In genomic region chr5:125407910-125408575, GRCm38 (mm10) we compare ENCODE assay signal across 10 mouse cellular contexts. TPM values are rescaled to one million over a fixed set of nuclear protein-coding genes. Genes with fewer than 3 reads are reported as not detected.
DNase-seq lines count a peak whose midpoint lies in the region; ATAC-seq and TF ChIP-seq lines count a peak whose summit lies in the region.
"Had no signal": no experiment of that assay in that cellular context is flagged by ENCODE, and none has a peak within 500 bp of the region (broad histone marks: within the 10 kb centered on the region; RNA-seq: fewer than 3 reads in every experiment).

No protein-coding gene starts in this region.

- DNase-seq in cerebellum, adult 8-10 months, result peak; percentile 29
- no peak for DNase-seq in cerebellum, postnatal 14 days
- DNase-seq in adrenal gland, adult 8-10 months, result no peak
- no peak for DNase-seq in left cerebral cortex, adult 2 months (ENCODE audit: extremely low spot score in 1 of 2, low spot score in 2 of 2)

- H3K27ac ChIP-seq in intestine, embryonic 15.5 days, result no peak overlapping the region
- H3K27ac ChIP-seq in intestine, embryonic 16.5 days (ENCODE audit: low read length), result no peak overlapping the region
- H3K27ac ChIP-seq in bone marrow macrophage, adult 2 months (ENCODE audit: insufficient read depth, low read depth, low read length), result peak overlapping the region; percentile 69
- H3K27ac ChIP-seq in liver, embryonic 12.5 days, result peak overlapping the region; percentile 75
- H3K27ac ChIP-seq in left cerebral cortex, adult 2 months, result no peak overlapping the region
- H3K27ac ChIP-seq: lung, embryonic 15.5 days had no signal

- no peaks in the 10 kb centered on the region for H3K27me3 ChIP-seq in intestine, embryonic 15.5 days (replicated peaks)
- H3K27me3 ChIP-seq in intestine, embryonic 16.5 days (replicated peaks; ENCODE audit: control insufficient read depth, insufficient read depth, low read length), result no peaks in the 10 kb centered on the region
- H3K27me3 ChIP-seq in liver, embryonic 12.5 days (replicated peaks), result peaks cover 2% of the 10 kb centered on the region
- H3K27me3 ChIP-seq: lung, embryonic 15.5 days had no signal

- no peaks in the 10 kb centered on the region for H3K36me3 ChIP-seq in intestine, embryonic 15.5 days
- H3K36me3 ChIP-seq in intestine, embryonic 16.5 days (ENCODE audit: control insufficient read depth, insufficient read depth, low read length), result no peaks in the 10 kb centered on the region
- H3K36me3 ChIP-seq in liver, embryonic 12.5 days, result peaks cover 2% of the 10 kb centered on the region; the same call in 1 of the 2 replicates
- H3K36me3 ChIP-seq: lung, embryonic 15.5 days had no signal

- peaks cover 14% of the 10 kb centered on the region for H3K4me1 ChIP-seq in intestine, embryonic 15.5 days (replicated peaks)
- peaks cover 18% of the 10 kb centered on the region for H3K4me1 ChIP-seq in intestine, embryonic 16.5 days (ENCODE audit: control insufficient read depth, insufficient read depth, low read length)
- H3K4me1 ChIP-seq in bone marrow macrophage, adult 2 months (ENCODE audit: control insufficient read depth, insufficient read depth, low read length), result peaks cover 19% of the 10 kb centered on the region
- peaks cover 53% of the 10 kb centered on the region for H3K4me1 ChIP-seq in liver, embryonic 12.5 days

- ATAC-seq in intestine, embryonic 15.5 days, result no peak
- no peak for ATAC-seq in intestine, embryonic 16.5 days
- no peak for ATAC-seq in liver, embryonic 12.5 days

- intact Hi-C loops in left cerebral cortex, adult 2 months (cut with DNase I), result no loop called here

- H3K4me3 ChIP-seq in intestine, embryonic 15.5 days (replicated peaks), result no peak overlapping the region
- H3K4me3 ChIP-seq in intestine, embryonic 16.5 days (ENCODE audit: low read length), result no peak overlapping the region
- peak overlapping the region; percentile 0; the same call in 1 of the 2 replicates for H3K4me3 ChIP-seq in bone marrow macrophage, adult 2 months (ENCODE audit: insufficient read depth, low read length)
- peak overlapping the region; percentile 56 for H3K4me3 ChIP-seq in liver, embryonic 12.5 days
- H3K4me3 ChIP-seq in left cerebral cortex, adult 2 months, result no peak overlapping the region

- TF ChIP-seq POLR2A in bone marrow macrophage, adult 2 months (IDR thresholded peaks at IDR 0.05; ENCODE audit: borderline replicate concordance, low read depth, low read length), result no peak

- no peak overlapping the region for H3K9ac ChIP-seq in intestine, embryonic 15.5 days
- no peak overlapping the region for H3K9ac ChIP-seq in intestine, embryonic 16.5 days (ENCODE audit: low read depth, low read length)
- no peak overlapping the region for H3K9ac ChIP-seq in liver, embryonic 12.5 days
- H3K9ac ChIP-seq: lung, embryonic 15.5 days had no signal

- WGBS in intestine, embryonic 15.5 days, result 68% methylated on average over 14 of the region's 14 CpGs
- WGBS in intestine, embryonic 16.5 days, result 68% methylated on average over 14 of the region's 14 CpGs
- WGBS in liver, embryonic 12.5 days (ENCODE audit: insufficient replicate concordance), result 39% methylated on average over 14 of the region's 14 CpGs

- no peaks in the 10 kb centered on the region for H3K9me3 ChIP-seq in intestine, embryonic 15.5 days
- H3K9me3 ChIP-seq in intestine, embryonic 16.5 days (ENCODE audit: control insufficient read depth, low read length), result no peaks in the 10 kb centered on the region
- no peaks in the 10 kb centered on the region for H3K9me3 ChIP-seq in liver, embryonic 12.5 days (replicated peaks)
- H3K9me3 ChIP-seq: lung, embryonic 15.5 days had no signal

- 0 out of 2 replicates have a peak overlapping the region, but pooled peaks have one; percentile 3 for H3K4me2 ChIP-seq in intestine, embryonic 15.5 days (replicated peaks)
- no peak overlapping the region for H3K4me2 ChIP-seq in intestine, embryonic 16.5 days (ENCODE audit: low read depth, low read length)
- peak overlapping the region; percentile 89 for H3K4me2 ChIP-seq in liver, embryonic 12.5 days

- TF ChIP-seq CTCF in bone marrow macrophage, adult 2 months (IDR thresholded peaks at IDR 0.05; ENCODE audit: low read depth, low read length), result no peak
- TF ChIP-seq CTCF in left cerebral cortex, adult 2 months (IDR thresholded peaks at IDR 0.05), result no peak

RNA-seq across cellular contexts. Expression of gene Ubc, which starts 18.0 kb away (rescaled TPM):
- 875 and 888 TPM in 2 replicates for polyA plus RNA-seq in intestine, embryonic 15.5 days (2015; fragmentation: Nextera tagmentation; extraction: Ambion mirVana)
- polyA plus RNA-seq in intestine, embryonic 16.5 days (2015; fragmentation: Nextera tagmentation; extraction: Ambion mirVana), result 897 and 920 TPM in 2 replicates
- 808 and 810 TPM in 2 replicates for polyA plus RNA-seq in bone marrow macrophage, adult 2 months (2012; ENCODE audit: insufficient read depth, insufficient read length, missing spikeins)
- polyA plus RNA-seq in liver, embryonic 12.5 days (2016; fragmentation: Nextera tagmentation; extraction: Ambion mirVana), result 657 and 673 TPM in 2 replicates
- 1,000 to 10,000 TPM; 1,164 to 1,564 (median 1,502) TPM for total RNA-seq in adrenal gland, adult 8-10 months (2022)
- total RNA-seq in left cerebral cortex, adult 2 months (2021), result 100 to 1,000 TPM; 846 to 851 TPM

RNA-seq across cellular contexts. Expression of gene Gm10382, which starts 18.9 kb away (rescaled TPM):
- polyA plus RNA-seq in intestine, embryonic 15.5 days (2015; fragmentation: Nextera tagmentation; extraction: Ambion mirVana), result 0.23 and 0.40 TPM in 2 replicates
- polyA plus RNA-seq in intestine, embryonic 16.5 days (2015; fragmentation: Nextera tagmentation; extraction: Ambion mirVana), result 0.18 and 0.24 TPM in 2 replicates
- not detected in 2 replicates for polyA plus RNA-seq in bone marrow macrophage, adult 2 months (2012; ENCODE audit: insufficient read depth, insufficient read length, missing spikeins)
- polyA plus RNA-seq in liver, embryonic 12.5 days (2016; fragmentation: Nextera tagmentation; extraction: Ambion mirVana), result 0.38 and 0.66 TPM in 2 replicates
- under 1 TPM in 3 of 4 experiments, not detected in 1; 0.41 to 0.48 (median 0.45) TPM for total RNA-seq in adrenal gland, adult 8-10 months (2022)
- total RNA-seq in left cerebral cortex, adult 2 months (2021), result under 1 TPM; 0.28 to 0.48 TPM
- total RNA-seq: gastrocnemius, postnatal 25 days had no signal

RNA-seq across cellular contexts. Expression of gene Dhx37, which starts 25.9 kb away (rescaled TPM):
- polyA plus RNA-seq in intestine, embryonic 15.5 days (2015; fragmentation: Nextera tagmentation; extraction: Ambion mirVana), result 10.7 and 11.3 TPM in 2 replicates
- 8.3 and 10.2 TPM in 2 replicates for polyA plus RNA-seq in intestine, embryonic 16.5 days (2015; fragmentation: Nextera tagmentation; extraction: Ambion mirVana)
- polyA plus RNA-seq in bone marrow macrophage, adult 2 months (2012; ENCODE audit: insufficient read depth, insufficient read length, missing spikeins), result 13.1 and 18.4 TPM in 2 replicates
- 11.3 and 11.4 TPM in 2 replicates for polyA plus RNA-seq in liver, embryonic 12.5 days (2016; fragmentation: Nextera tagmentation; extraction: Ambion mirVana)
- 10 to 100 TPM; 19.1 to 22.1 (median 19.9) TPM for total RNA-seq in adrenal gland, adult 8-10 months (2022)
- total RNA-seq in left cerebral cortex, adult 2 months (2021), result 10 to 100 TPM; 12.2 to 12.7 TPM

RNA-seq across cellular contexts. Expression of gene Bri3bp, which starts 33.3 kb away (rescaled TPM):
- polyA plus RNA-seq in intestine, embryonic 15.5 days (2015; fragmentation: Nextera tagmentation; extraction: Ambion mirVana), result 59.6 and 60.4 TPM in 2 replicates
- 58.2 and 58.3 TPM in 2 replicates for polyA plus RNA-seq in intestine, embryonic 16.5 days (2015; fragmentation: Nextera tagmentation; extraction: Ambion mirVana)
- polyA plus RNA-seq in bone marrow macrophage, adult 2 months (2012; ENCODE audit: insufficient read depth, insufficient read length, missing spikeins), result 11.6 and 11.8 TPM in 2 replicates
- polyA plus RNA-seq in liver, embryonic 12.5 days (2016; fragmentation: Nextera tagmentation; extraction: Ambion mirVana), result 44.0 and 44.1 TPM in 2 replicates
- total RNA-seq in adrenal gland, adult 8-10 months (2022), result 10 to 100 TPM; 27.8 to 35.6 (median 31.6) TPM
- 10 to 100 TPM; 95.2 to 95.6 TPM for total RNA-seq in left cerebral cortex, adult 2 months (2021)

Comparison
In these comparisons a context has a peak if more than half of its experiments do, and no peak if none do; other contexts are left out.
1. H3K27ac ChIP-seq: peak in bone marrow macrophage, adult 2 months (single experiment) and liver, embryonic 12.5 days (single experiment); none in intestine, embryonic 15.5 days (single experiment), intestine, embryonic 16.5 days (single experiment) and left cerebral cortex, adult 2 months (single experiment).
2. H3K4me3 ChIP-seq: peak in bone marrow macrophage, adult 2 months (single experiment) and liver, embryonic 12.5 days (single experiment); none in intestine, embryonic 15.5 days (single experiment), intestine, embryonic 16.5 days (single experiment) and left cerebral cortex, adult 2 months (single experiment).